Mouse (Mus musculus): ENCODE measurements at regions not wholly inside any gene's neighbourhood (a gene's known extent, or its start where the extent isn't known, plus 50 kb on each side); places are given as distances from the start of the nearest gene placed in this dataset.

GRCm38 (mm10) chr9:36001163-36001562 is 92.9 kb downstream of the 9230113P08Rik start:
- TF ChIP-seq CTCF (conservative IDR thresholded peaks at IDR 0.05; ENCODE audit: insufficient read depth, insufficient read length, low read depth, low read length) (no peak), POLR2A (IDR thresholded peaks at IDR 0.05; ENCODE audit: low read depth, low read length) (no peak)

Data from kidney, adult 2 months (tissue).